Mouse (Mus musculus) small intestine, adult 2 months (tissue): ENCODE data around the gene Lsm2. TPM values are rescaled to one million over a fixed set of nuclear protein-coding genes. Genes with fewer than 3 reads are reported as not detected.
"Not testable (repeated sequence)": the region's sequence is repeated elsewhere in the genome, so short reads cannot be mapped to it uniquely, and the experiment has no call there.

Experiments used
- H3K27ac ChIP-seq: fragments of 200-500 bp; 2 replicates; pipeline ENCODE4 v1.5.1; 2012; ENCODE audit warnings: low read depth, low read length, control low read depth, inconsistent platforms; ENCODE audit not compliant: insufficient read depth
- H3K27me3 ChIP-seq: fragments of 200-500 bp; 2 replicates; pipeline ENCODE4 v1.6.1; 2012; ENCODE audit warnings: mild to moderate bottlenecking, moderate library complexity, low read length, inconsistent platforms; ENCODE audit not compliant: control insufficient read depth, insufficient read depth
- H3K36me3 ChIP-seq: fragments of 200-500 bp; 2 replicates; pipeline ENCODE4 v1.6.1; 2012; ENCODE audit warnings: mild to moderate bottlenecking, low read length, control low read depth, inconsistent platforms; ENCODE audit not compliant: control insufficient read depth, insufficient read depth
- H3K4me1 ChIP-seq: fragments of 200-500 bp; 2 replicates; pipeline ENCODE4 v1.6.1; 2012; ENCODE audit warnings: low read length, inconsistent platforms, mixed read lengths; ENCODE audit not compliant: control insufficient read depth, insufficient read depth, insufficient read length
- H3K4me3 ChIP-seq: fragments of 200-500 bp; 2 replicates; pipeline ENCODE4 v1.5.1; 2012; ENCODE audit warnings: low read depth, mild to moderate bottlenecking, control low read depth, inconsistent platforms, low read length, moderate library complexity
- CTCF ChIP-seq: fragments of 200-500 bp; IDR thresholded peaks from 2 replicates; pipeline ENCODE4 v1.5.1; 2012; ENCODE audit warnings: low read depth, mild to moderate bottlenecking, control low read depth, inconsistent platforms, low read length, moderate library complexity, mixed read lengths; ENCODE audit not compliant: insufficient replicate concordance, insufficient read length; ENCODE audit errors: extremely low read depth
- POLR2A ChIP-seq: fragments of 200-500 bp; IDR thresholded peaks from 2 replicates; pipeline ENCODE4 v1.6.1; 2012; ENCODE audit warnings: low read depth, mild to moderate bottlenecking, control low read depth, inconsistent platforms, low read length, moderate library complexity
- WGBS: fragments of 180-500 bp; shearing (Covaris S2); methylation state at CpG from one replicate; pipeline ENCODE4 v1.1.7; 2018; 5-methylcytosine and 5-hydroxymethylcytosine counted together
- polyA plus RNA-seq: library from polyadenylated mRNA; depleted of rRNA; stranded (reverse); fragments of >200 nt; gene quantifications from 2 replicates; pipeline ENCODE4 v1.2.3, GENCODE M21; 2012

Lsm2 gene
- polyA plus RNA-seq, 1 experiment, result 82.1 TPM

DNA sequence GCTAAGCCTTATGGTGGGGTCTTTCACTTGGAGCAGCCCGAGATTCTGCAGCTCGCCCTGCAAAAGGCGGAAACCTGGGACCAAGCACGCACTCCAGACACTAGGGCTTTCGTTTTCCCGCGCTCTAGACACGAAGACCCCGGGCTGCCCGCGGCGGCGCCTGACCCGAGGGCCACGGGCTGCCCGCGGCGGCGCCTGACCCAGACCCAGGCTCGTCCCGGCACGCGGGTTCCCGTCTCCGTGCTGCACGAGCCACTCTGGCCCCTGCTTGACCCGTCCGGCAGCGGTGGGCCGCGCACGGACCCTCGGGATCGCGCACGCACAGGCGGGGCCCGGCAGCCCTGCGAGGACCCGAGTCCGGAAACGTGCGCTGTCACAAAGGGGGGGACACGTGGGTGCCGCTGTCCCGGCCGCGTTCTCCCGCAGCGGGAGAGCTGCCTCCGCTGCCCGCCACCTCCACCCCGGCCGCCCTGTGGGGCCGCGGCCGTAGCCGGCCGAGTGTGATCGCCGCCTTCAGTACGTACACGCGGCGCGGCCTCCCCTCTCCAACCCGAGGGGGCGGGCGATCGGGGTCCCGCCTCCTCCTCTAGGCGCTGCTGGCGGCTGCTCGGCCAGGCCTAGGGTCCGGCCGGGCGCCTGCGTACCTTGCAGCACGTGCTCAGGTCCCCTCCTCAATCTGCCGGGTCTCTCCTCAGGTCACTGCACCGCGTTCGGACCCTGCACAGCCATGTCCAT, 19.2 kb downstream of the Lsm2 start, which contains the start of gene Vars:
TSS of gene Vars (plus strand) at position 271 of the 735 bp plus-strand sequence.
- peaks cover 20% of the 10 kb centered on the region for H3K36me3 ChIP-seq
- peak within 1 kb of the TSS; percentile 99 for H3K27ac ChIP-seq
- no peaks in the 10 kb centered on the region for H3K27me3 ChIP-seq
- peaks cover 13% of the 10 kb centered on the region for H3K4me1 ChIP-seq
- under 1% methylated on average over 83 of the region's 83 CpGs for WGBS
- TF ChIP-seq POLR2A (peak; percentile 18; the same call in 1 of the 2 replicates), CTCF (no peak)
- peak within 1 kb of the TSS; percentile 84 for H3K4me3 ChIP-seq

DNA sequence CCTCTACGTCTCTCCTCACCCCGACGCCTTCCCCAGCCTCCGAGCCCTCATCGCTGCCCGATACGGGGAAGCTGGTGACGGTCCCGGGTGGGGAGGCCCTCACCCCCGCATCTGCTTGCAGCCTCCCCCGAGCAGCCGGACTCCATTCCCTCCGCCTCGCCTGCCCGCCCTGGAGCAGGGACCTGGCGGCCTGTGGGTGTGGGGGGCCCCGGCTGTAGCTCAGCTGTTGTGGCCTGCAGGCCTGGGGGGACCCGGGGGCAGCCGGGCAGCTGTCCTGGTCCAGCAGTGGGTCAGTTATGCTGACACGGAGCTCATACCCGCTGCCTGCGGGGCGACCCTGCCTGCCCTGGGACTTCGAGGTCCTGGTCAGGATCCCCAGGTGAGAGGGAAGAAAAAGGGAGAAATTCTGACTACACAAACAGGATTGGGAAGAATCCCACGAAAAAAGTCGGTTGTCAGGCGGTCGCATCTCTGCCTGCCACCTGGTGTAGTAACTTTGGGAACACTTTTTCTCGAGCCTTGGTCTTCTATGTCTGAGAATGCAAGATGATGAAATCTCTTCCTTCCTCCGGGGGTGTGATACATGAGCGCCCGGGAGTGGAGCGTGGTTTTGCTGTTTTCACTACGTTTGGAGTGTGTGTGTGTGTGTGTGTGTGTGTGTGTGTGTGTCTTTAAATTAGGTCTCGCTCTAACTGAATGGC, 19.9 kb downstream of the Lsm2 start:
- H3K4me1 ChIP-seq, result peaks cover 13% of the 10 kb centered on the region
- WGBS, result under 1% methylated on average over 35 of the region's 35 CpGs
- H3K27ac ChIP-seq, result peak overlapping the region; percentile 99
- H3K36me3 ChIP-seq, result peaks cover 21% of the 10 kb centered on the region
- H3K4me3 ChIP-seq, result peak overlapping the region; percentile 84
- 0 out of 2 replicates have a peak, but pooled peaks have one; percentile 9 for TF ChIP-seq POLR2A
- no peak for TF ChIP-seq CTCF
- no peaks in the 10 kb centered on the region for H3K27me3 ChIP-seq

DNA sequence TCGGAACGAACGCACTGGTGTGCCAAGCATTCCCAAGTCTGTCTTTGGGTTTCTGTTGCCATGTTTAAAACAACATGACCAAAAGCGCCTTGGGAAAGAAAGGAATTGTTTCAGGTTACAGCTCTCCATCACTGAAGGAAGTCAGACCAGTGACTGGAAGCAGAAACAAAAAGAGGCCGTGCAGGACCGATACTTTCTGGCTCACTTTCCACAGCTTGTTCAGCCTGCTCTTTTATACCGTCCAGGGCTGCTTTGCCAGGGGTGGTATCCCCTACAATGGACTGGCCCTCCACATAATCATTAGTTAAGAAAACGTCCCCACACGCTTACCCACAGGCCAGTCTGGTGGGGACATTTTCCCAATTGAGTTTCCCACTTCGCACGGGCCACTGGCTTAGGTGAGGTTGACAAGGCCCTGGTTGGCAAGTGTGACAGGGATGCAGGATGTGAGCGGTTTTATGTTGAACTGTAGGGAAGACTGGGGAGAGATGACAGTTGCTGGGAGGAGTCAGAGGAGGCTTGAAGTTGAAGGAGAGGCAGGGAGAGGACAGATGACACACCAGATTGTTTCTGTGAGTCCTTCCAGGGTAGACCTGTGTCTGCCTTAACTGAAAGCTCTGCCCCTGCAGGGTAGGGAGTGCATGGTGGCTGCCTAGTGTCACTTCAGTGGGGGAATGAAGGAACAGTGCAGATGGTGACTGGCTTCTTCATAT, 20.6 kb downstream of the Lsm2 start:
- TF ChIP-seq POLR2A (no peak), CTCF (no peak)
- no peaks in the 10 kb centered on the region for H3K27me3 ChIP-seq
- peak overlapping the region; percentile 99 for H3K27ac ChIP-seq
- peaks cover 13% of the 10 kb centered on the region for H3K4me1 ChIP-seq
- peak overlapping the region; percentile 84 for H3K4me3 ChIP-seq
- peaks cover 23% of the 10 kb centered on the region for H3K36me3 ChIP-seq
- 2% methylated on average over 12 of the region's 12 CpGs for whole genome bisulfite sequencing

DNA sequence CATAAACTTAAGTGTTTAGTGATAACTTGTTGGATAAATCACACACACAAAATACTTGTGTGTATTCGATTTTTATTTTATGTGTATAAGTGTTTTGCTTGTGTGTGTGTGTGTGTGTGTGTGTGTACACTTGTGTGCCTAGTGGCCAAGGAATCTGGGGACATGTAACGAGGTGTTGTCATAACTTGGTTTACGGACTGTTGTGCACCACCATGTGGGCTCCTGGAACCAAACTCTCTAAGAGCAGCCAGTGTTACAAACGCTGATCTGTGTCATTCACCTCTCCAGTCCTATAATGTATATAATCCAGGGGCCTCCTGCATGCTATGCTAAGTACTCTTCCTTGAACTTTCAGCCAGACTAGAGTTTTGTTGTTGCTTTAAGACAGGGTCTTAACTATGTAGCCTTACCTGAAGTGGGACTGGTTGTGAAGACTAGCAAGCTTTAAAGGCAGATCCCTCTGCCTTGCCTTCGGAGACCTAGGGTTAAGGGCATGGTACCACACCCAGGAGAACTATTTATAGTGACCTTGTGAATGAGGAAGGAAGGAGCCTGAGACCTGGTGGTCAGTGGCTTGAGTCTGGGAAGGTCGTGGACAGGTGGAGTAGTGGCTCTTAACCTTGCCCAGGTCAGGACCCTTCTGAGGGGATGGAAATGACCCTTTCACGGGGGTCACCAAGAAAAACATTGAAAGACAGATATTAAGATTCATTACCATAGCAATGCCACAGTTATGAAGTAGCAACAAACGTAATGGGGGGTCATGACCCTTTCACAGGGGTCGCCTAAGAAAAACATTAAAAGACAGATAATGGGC, 21.6 kb downstream of the Lsm2 start:
- Histone ChIP-seq H3K4me1 (peaks cover 13% of the 10 kb centered on the region), H3K27me3 (no peaks in the 10 kb centered on the region), H3K27ac (no peak overlapping the region), H3K4me3 (no peak overlapping the region), H3K36me3 (peaks cover 24% of the 10 kb centered on the region)
- 38% methylated on average over 9 of the region's 9 CpGs for WGBS
- TF ChIP-seq CTCF (no peak), POLR2A (no peak)

DNA sequence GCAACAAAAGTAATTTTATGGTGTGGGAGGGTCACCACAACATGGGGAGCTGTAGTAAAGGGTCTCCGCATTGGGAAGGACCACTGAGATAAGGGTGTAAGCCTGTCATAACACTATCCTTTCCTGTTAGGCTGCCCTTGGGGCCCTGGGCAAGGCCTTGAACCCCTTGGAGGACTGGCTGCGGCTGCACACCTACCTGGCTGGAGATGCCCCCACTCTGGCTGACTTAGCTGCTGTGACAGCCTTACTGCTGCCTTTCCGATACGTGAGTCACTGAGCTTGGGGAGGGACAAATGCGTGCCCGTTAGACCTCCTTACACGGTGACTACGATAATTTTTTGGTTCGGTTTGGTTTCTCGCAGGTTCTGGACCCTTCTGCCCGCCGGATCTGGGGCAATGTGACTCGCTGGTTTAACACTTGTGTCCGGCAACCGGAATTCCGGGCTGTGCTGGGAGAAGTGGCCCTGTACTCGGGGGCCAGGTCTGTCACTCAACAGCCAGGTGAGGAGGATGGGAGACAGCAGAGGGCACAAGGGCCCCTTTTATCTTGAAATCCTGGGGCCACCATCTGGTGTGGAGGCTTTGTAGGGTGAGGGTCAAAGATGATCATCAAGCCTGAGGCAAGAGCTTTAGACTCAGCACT, 22.5 kb downstream of the Lsm2 start:
- Histone ChIP-seq H3K4me3 (no peak overlapping the region), H3K4me1 (peaks cover 8% of the 10 kb centered on the region), H3K27ac (no peak overlapping the region), H3K27me3 (no peaks in the 10 kb centered on the region), H3K36me3 (peaks cover 27% of the 10 kb centered on the region)
- WGBS, result 95% methylated on average over 17 of the region's 17 CpGs
- TF ChIP-seq CTCF (no peak), POLR2A (no peak)

DNA sequence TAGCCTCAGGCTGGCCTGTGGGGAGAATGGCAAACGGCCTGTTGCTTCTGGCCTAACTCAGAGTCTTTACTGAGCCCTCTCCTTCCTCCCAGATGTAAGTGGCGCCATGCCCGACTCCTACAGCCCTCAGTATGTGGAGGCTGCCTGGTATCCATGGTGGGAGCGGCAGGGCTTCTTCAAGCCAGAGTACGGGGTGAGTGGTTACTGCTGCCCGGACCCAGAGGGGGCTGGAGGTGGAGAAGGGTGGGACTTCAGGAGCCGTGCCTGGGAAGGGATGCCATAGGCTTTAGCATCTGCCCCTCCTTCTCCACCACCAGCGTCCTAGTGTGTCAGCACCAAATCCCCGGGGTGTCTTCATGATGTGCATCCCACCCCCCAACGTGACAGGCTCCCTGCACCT, 23.5 kb downstream of the Lsm2 start:
- 90% methylated on average over 10 of the region's 10 CpGs for WGBS
- Histone ChIP-seq H3K36me3 (peaks cover 32% of the 10 kb centered on the region), H3K27ac (no peak overlapping the region), H3K4me3 (no peak overlapping the region), H3K27me3 (no peaks in the 10 kb centered on the region), H3K4me1 (peaks cover 8% of the 10 kb centered on the region)
- TF ChIP-seq POLR2A (no peak), CTCF (no peak)

DNA sequence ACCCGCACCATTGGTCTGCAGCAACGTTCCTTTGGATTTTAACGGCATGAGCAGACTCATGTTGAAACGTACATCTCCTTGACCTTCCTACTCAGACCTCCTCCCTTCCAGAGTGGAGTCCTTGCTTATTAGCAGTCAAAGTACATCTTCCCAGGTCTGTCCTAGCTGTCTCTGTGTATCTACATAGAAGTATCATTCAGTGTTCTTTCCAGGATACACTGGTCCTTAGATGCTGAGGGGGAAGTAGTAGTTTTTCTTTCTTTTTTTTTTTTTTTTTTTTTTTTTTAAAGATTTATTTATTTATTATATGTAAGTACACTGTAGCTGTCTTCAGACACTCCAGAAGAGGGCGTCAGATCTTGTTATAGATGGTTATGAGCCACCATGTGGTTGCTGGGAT, 24.2 kb downstream of the Lsm2 start:
- WGBS, result 92% methylated on average over 4 of the region's 5 CpGs
- not testable (repeated sequence) for H3K27ac ChIP-seq, H3K4me1 ChIP-seq, H3K27me3 ChIP-seq, H3K4me3 ChIP-seq
- H3K36me3 ChIP-seq, result peaks cover 38% of the 10 kb centered on the region
